Mouse (Mus musculus): ENCODE data around the gene Ankrd40. TPM values are rescaled to one million over a fixed set of nuclear protein-coding genes. Genes with fewer than 3 reads are reported as not detected.

Gene Ankrd40
- polyA plus RNA-seq, 1 experiment: 18.6 TPM

DNA sequence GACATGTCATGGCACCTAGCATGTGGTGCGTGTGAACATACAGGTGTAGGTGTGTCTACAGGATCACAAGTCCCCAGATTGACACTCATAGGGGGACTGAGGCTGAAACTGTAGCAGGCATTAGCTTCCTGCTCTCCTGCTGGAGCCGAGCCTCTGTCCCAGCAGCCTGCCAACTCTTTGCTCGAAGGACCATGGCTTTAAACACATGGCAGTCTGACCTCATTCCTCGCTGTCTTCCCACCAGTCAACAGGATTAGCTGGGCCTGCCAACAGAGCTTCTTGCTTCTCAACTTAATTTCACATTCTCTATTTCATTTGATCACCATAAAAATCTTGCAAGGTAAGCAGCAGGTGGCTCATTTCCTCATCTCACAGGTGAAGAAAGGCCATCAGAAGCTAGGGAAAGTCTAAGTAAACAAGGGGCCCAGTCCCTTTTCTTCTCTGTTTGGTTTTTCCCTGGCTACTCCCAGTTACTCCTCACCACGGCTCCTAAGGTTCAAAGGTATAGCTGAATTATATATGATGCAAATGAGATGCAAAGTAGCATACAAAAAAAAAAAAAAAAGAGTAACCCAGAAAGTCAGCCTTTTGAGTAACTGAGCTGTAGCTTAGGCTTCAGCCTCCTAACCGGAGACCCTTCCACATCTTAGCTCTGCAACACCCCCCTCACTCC is 62.1 kb downstream of the Ankrd40 start:
- Histone ChIP-seq H3K4me1 (ENCODE audit: control insufficient read depth, insufficient read depth, low read length) (peaks cover 1% of the 10 kb centered on the region; the same call in 1 of the 2 replicates), H3K27ac (ENCODE audit: control insufficient read depth, insufficient read depth, low read depth, low read length, poor library complexity) (no peak overlapping the region), H3K4me3 (replicated peaks; ENCODE audit: control insufficient read depth, low read depth, low read length) (no peak overlapping the region)
- WGBS: 82% methylated on average over 6 of the region's 6 CpGs
- no peak for TF ChIP-seq POLR2A (IDR thresholded peaks at IDR 0.05; ENCODE audit: borderline replicate concordance, control insufficient read depth, low read depth, low read length)

DNA sequence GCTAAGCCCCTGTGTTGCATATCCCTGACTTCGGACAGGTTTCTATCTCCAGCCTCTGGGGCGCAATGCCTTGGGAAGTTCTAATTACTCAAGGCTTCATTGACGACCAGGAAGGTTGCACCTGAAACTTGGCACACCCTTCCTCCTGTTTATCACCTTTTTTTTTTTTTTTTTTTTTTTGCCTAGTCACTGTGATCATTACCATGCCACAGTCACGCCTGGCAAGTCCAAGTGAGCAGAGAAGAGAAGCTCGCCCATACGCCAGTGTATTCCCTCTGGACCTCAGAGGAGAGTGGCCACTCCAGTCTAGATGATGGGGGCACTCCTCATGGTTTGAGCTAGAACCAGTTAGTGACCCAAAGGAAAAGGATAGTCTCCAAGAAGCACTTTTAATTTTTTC is 63.0 kb downstream of the Ankrd40 start:
- Histone ChIP-seq H3K27ac (ENCODE audit: control insufficient read depth, insufficient read depth, low read depth, low read length, poor library complexity) (no peak overlapping the region), H3K4me3 (replicated peaks; ENCODE audit: control insufficient read depth, low read depth, low read length) (no peak overlapping the region), H3K4me1 (ENCODE audit: control insufficient read depth, insufficient read depth, low read length) (peaks cover 1% of the 10 kb centered on the region; the same call in 1 of the 2 replicates)
- 65% methylated on average over 6 of the region's 6 CpGs for WGBS
- no peak for TF ChIP-seq CTCF (IDR thresholded peaks at IDR 0.05; ENCODE audit: control insufficient read depth, insufficient read depth, low read length)
- TF ChIP-seq POLR2A (IDR thresholded peaks at IDR 0.05; ENCODE audit: borderline replicate concordance, control insufficient read depth, low read depth, low read length): no peak

Other genes starting within 250 kb of the Ankrd40 start
- 3.3 and 6.4 TPM in 2 replicates for gene Tob1, start 116.5 kb upstream of the Ankrd40 start, polyA plus RNA-seq (2011; ENCODE audit: insufficient read depth, insufficient read length, low replicate concordance, missing spikeins)
- 0.42 TPM in 1 of 2 replicates, not detected in the other for gene Wfikkn2, start 82.0 kb upstream of the Ankrd40 start, polyA plus RNA-seq (2011; ENCODE audit: insufficient read depth, insufficient read length, low replicate concordance, missing spikeins)
- not detected in 2 replicates for gene Gm21885, start 46.1 kb upstream of the Ankrd40 start, polyA plus RNA-seq (2011; ENCODE audit: insufficient read depth, insufficient read length, low replicate concordance, missing spikeins)
- gene Luc7l3, start 6.0 kb upstream of the Ankrd40 start, polyA plus RNA-seq (2011; ENCODE audit: insufficient read depth, insufficient read length, low replicate concordance, missing spikeins): 172 and 213 TPM in 2 replicates
- 6.4 and 7.4 TPM in 2 replicates for gene Abcc3, start 65.0 kb downstream of the Ankrd40 start, polyA plus RNA-seq (2011; ENCODE audit: insufficient read depth, insufficient read length, low replicate concordance, missing spikeins)
- 13.7 and 26.8 TPM in 2 replicates for gene Cacna1g, start 146.2 kb downstream of the Ankrd40 start, polyA plus RNA-seq (2011; ENCODE audit: insufficient read depth, insufficient read length, low replicate concordance, missing spikeins)
- gene Spata20, start 158.2 kb downstream of the Ankrd40 start, polyA plus RNA-seq (2011; ENCODE audit: insufficient read depth, insufficient read length, low replicate concordance, missing spikeins): not detected in 2 replicates
- not detected in 2 replicates for gene Epn3, start 172.0 kb downstream of the Ankrd40 start, polyA plus RNA-seq (2011; ENCODE audit: insufficient read depth, insufficient read length, low replicate concordance, missing spikeins)
- 3.4 TPM in 1 of 2 replicates, not detected in the other for gene Mycbpap, start 193.7 kb downstream of the Ankrd40 start, polyA plus RNA-seq (2011; ENCODE audit: insufficient read depth, insufficient read length, low replicate concordance, missing spikeins)
- 1.4 and 2.3 TPM in 2 replicates for gene Rsad1, start 221.3 kb downstream of the Ankrd40 start, polyA plus RNA-seq (2011; ENCODE audit: insufficient read depth, insufficient read length, low replicate concordance, missing spikeins)
- 0.97 TPM in 1 of 2 replicates, not detected in the other for gene Chad, start 237.0 kb downstream of the Ankrd40 start, polyA plus RNA-seq (2011; ENCODE audit: insufficient read depth, insufficient read length, low replicate concordance, missing spikeins)

Measured in bone marrow, adult 2 months (tissue).